Mouse (Mus musculus) myocyte (in vitro differentiated cells): ENCODE measurements around the gene Sec11a.

Source experiments
- E2F4 ChIP-seq: IDR thresholded peaks from one replicate; pipeline ENCODE4 v1.6.1; 2011; ENCODE audit warnings: mild to moderate bottlenecking, control low read depth, moderate library complexity; ENCODE audit not compliant: insufficient read depth
- POLR2A ChIP-seq: IDR thresholded peaks from one replicate; pipeline ENCODE4 v1.6.1; 2011; ENCODE audit warnings: low read depth, mild to moderate bottlenecking, control low read depth, moderate library complexity; ENCODE audit not compliant: insufficient read length
- SRF ChIP-seq: IDR thresholded peaks from one replicate; pipeline ENCODE4 v1.6.1; 2011; ENCODE audit warnings: low read depth; ENCODE audit not compliant: control insufficient read depth, insufficient read length

GRCm38 (mm10) chr7:80956891-80957290 lies 9.3 kb upstream of the Sec11a start:
- TF ChIP-seq POLR2A, result no peak
- no peak for TF ChIP-seq E2F4
- no peak for TF ChIP-seq SRF
